Mouse (Mus musculus) ovary, postnatal 14 days (tissue): ENCODE measurements around the gene Stac3.

Source experiments
- DNase-seq: peaks from one replicate; pipeline ENCODE4 v3.0.0; 2022; ENCODE audit warnings: low spot score

Gene Stac3

DNA sequence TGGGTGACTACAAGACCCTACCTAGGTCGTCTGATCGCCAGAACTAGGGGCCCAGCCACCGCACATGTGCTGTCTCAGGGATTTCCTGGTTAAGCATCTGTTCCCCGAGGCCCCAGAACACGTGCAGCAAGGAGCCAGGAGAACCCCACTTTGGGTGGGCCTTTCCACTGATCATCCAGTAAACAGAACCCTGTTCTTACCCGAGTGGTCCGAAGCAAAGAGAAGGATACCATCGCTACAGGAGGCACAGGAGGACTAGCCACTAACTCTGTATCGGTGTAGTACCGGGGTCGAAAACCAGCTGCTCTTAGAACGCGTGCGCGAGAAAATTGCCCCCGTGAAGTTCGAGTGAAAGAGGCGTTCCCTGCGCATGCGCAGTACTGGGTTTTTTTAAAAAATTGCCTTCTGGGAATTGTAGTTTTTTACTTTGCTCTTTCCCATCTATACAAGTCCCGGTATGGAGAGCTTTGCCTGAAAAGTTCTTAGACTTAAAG, 20.6 kb downstream of the Stac3 start, which contains the start of gene Shmt2:
Gene Shmt2 (minus strand): TSS at position 357 of the 494 bp plus-strand sequence.
- DNase-seq = peak; percentile 73

DNA sequence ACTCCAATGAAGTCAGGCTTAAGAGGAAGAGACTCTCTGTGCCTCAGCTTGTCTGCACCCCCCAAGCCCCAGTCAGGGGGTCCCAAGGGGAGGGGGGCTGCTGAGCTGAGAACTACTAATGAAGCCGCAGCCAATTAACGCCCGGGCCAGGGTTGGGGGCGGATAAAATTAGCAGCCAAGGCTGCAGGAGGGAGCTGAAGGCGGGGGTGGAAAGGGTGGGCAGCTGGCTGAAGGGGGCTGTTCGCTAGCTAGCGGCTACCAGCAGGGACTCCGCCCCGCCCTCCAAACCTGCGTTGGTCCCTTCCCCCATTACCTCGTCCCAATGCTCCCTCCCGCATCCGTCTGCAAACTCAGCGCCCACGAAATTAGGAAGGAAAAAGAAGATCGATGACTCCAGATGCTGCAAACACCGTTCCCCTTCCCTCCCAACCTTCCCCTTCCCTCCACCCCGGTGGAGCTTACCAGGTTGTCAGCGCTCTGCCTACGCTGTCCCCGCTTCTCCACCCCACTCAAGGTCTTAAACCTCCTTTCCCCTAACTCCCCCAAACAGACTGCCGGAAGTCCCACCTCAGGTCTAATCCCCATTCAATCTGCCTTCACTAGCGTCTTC, 23.3 kb downstream of the Stac3 start:
- DNase-seq = no peak

GRCm38 (mm10) chr10:127526048-127526447, 24.6 kb downstream of the Stac3 start:
- DNase-seq = no peak

DNA sequence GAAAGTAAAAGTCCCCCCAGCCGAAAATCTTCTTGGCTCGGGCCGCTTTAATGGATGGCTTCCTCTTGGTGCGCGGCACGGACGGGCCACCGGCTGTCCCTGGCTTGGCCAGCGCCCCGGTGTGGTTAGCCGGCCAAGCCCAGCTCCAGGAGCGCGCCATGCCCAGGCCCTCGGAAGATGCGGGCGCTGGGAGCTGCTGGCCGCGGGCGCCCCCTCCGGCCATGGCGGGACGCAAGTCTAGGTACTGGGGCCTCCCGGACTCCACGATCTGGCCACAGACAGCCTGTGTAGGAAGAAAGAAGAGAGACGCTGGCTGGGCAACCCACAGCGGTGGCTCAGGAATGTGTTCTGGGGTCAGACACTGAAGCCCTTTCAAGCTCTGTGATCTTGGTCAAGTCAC, 25.2 kb downstream of the Stac3 start:
- no peak for DNase-seq

GRCm38 (mm10) chr10:127527481-127527880, 26.0 kb downstream of the Stac3 start:
- DNase-seq = no peak

GRCm38 (mm10) chr10:127530945-127531344, 29.5 kb downstream of the Stac3 start:
- DNase-seq = no peak

DNA sequence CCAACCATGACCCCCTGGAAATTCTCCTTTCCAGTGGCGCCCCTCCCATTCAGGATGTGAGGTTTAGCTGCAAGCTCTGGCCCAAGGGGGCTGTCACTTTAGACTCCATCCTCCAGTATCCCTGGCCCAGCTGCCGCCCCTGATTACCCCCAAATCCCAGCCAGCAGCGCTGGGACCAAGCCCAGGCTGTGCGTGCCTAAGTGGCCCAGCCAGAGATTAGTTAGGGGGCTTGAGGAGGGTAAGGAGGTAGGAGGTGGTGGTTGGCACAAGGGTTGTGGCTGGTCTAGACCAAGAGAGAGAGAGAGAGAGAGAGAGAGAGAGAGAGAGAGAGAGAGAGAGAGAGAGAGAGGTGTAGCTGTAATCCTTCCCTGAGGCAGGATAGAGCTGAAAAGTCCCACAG, 30.1 kb downstream of the Stac3 start:
- DNase-seq = no peak

- no peak for DNase-seq
These were observed 32.8 kb downstream of the Stac3 start, which contains the start of gene Nxph4 for GRCm38 (mm10) chr10:127534036-127534928. Nxph4 (minus strand) TSS chr10:127534559.

DNA sequence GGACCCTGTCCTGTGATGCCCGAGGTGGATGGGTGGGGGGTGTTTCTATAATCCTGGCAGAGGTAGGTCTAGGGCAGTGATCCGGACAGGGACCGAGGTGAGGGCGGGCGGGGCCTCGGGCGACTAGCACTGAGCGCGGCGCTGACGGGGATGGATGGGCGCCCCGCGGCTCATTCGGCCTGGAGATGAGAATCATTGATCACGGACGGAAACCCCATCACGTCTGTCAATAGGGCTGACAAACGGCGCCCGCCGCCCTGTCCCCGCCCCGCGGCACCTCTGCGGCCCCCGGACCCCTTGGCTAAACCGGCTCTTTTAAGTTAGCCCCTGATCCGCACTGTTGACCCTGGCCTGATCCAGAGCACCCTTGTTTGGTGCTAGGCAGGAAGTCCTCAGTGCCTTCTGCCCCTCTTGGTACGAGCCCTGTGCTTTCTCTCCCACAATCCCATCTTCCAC, 33.5 kb downstream of the Stac3 start:
- no peak for DNase-seq

- no peak for DNase-seq
These were observed 35.3 kb downstream of the Stac3 start for GRCm38 (mm10) chr10:127536586-127537314.

GRCm38 (mm10) chr10:127537854-127538583, 36.5 kb downstream of the Stac3 start:
- DNase-seq = peak; percentile 80

GRCm38 (mm10) chr10:127541510-127541909, 40.0 kb downstream of the Stac3 start:
- no peak for DNase-seq

GRCm38 (mm10) chr10:127542084-127542483, 40.6 kb downstream of the Stac3 start:
- no peak for DNase-seq

DNA sequence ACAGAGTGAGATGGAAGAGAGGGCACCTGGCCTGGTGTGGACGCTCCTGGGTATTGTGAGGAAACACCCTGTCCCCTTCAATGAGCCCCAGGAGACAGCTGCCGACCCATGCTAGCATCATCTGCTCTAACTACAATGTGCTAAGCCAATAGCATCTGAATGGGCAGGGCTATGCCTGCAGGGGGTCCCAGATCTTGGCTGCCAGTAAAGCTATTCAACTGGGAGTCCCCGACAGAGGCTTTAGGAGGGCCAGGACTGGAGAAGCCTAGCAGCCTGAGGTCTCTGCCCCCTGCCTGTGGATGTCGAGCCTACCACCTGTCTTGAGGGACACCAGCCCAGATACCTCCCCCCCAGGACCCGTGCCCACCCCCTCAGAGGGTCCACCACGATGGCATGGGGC, 41.2 kb downstream of the Stac3 start:
- DNase-seq = no peak

DNA sequence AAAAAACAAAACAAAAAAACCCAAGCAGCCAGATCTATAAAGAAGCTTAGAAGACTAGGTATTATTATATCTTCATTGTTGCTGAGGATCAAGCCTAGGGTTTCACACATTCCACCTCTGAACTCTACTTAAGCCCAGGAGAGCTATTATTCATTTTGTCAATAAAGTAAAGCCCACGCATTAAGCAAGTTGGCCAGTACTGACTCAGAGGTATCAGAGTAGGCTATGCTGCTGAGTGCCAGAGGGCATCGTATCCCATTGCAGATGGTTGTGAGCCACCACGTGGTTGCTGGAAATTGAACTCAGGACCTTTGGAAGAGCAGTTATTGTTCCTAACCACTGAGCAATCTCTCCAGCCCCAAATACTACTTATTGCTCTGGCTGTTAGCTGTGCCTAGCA, 42.4 kb downstream of the Stac3 start:
- DNase-seq = no peak

GRCm38 (mm10) chr10:127544375-127544774, 42.9 kb downstream of the Stac3 start:
- no peak for DNase-seq

DNA sequence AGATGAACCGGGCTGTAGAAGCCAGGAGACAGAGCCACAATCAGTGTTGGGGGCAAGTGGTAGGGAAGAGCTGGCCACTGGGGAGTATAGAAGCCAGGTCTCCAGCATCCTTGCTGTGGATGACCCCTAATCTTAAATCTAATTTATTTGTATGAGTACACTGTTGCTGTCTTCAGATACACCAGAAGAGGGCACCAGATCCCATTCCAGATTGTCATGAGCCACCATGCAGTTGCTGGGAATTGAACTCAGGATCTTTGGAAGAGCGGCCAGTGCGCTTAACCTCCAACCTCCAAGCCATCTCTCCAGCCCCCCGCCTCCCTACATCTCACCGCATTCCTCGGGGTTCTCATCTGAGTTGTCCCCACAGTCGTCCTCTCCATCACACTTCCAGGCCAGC, 45.0 kb downstream of the Stac3 start:
- DNase-seq = no peak

- DNase-seq = no peak
These were observed 46.8 kb downstream of the Stac3 start for GRCm38 (mm10) chr10:127548236-127548635.

DNA sequence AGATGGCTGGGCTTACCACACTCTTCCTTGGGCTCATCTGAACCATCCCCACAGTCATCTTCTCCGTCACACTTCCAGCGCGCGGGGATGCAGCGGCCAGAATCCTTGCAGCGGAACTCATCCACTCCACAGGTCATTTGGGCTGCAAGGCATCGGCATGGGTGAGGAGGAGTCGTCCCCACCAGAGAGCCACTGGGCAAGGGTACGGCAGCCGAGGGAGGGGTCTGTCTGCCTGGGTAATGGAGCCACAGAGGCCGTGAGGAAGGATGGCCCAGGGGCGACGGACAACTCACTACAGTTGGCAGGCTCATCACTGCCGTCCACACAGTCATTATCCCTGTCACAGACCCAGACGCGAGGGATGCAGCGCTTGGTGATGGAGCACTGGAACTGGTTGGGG, 48.4 kb downstream of the Stac3 start:
- DNase-seq = no peak

DNA sequence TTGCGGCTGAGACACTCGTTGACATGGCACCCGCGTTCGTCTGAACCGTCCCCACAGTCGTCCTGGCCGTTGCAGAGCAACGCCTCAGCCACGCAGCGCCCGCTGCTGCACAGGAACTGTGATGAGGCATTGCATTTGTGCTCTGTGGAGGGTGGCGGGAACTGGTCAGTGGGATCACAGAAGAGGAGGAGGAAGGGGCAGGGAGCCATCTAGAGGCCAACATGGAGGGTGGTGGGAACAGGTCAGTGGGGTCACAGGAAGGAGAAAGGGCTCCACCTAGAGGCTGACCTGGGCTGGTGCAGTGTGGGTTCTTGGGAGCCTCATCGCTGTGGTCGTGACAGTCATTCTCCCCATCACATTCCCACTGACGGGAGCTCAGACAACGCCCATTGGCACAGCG, 54.2 kb downstream of the Stac3 start:
- no peak for DNase-seq

GRCm38 (mm10) chr10:127557397-127557796, 55.9 kb downstream of the Stac3 start:
- DNase-seq = no peak
